Mouse (Mus musculus): ENCODE measurements at regions not wholly inside any gene's neighbourhood (a gene's known extent, or its start where the extent isn't known, plus 50 kb on each side); places are given as distances from the start of the nearest gene placed in this dataset.
"Not testable (repeated sequence)": the region's sequence is repeated elsewhere in the genome, so short reads cannot be mapped to it uniquely, and the experiment has no call there.

DNA sequence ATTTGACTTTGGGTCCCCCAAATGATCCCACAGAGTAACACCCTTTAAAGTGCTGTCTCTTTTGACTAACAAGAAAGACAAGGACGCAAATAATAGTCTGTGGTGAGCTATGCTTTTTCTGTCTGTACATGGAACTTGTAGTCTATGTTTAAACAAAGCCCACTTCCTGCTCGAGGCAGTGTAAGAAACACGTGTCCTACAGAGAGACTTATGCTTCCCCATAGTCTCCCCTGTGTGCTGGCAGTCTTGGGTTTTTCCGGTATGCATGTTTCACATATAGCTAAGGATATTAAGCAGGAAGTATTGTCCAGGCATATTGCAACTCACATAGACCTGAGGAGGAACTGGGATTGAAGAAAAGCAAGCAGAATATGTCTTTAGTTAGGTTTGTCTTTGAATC, 586.3 kb upstream of the Olfr1507 start:
- TF ChIP-seq EP300, CTCF (IDR thresholded peaks at IDR 0.05; ENCODE audit: low read depth): not testable (repeated sequence)
